Mouse (Mus musculus) limb, embryonic 14.5 days (tissue): ENCODE data around the gene Papolb. TPM values are rescaled to one million over a fixed set of nuclear protein-coding genes. Genes with fewer than 3 reads are reported as not detected.

Experiments
- ATAC-seq: fragments of 200-750 bp; cut with Nextera tagmentation; 2 replicates; pipeline ENCODE4 v1.8.0; 2017; ENCODE audit warnings: low read depth, moderate number of reproducible peaks, moderate TSS enrichment; ENCODE audit not compliant: low FRiP score
- DNase-seq: peaks from one replicate; pipeline ENCODE4 v3.0.0-alpha.2; 2015; ENCODE audit warnings: low spot score
- H3K27ac ChIP-seq: fragments of 300-500 bp; sonication (generic); replicated peaks from 2 replicates; pipeline ENCODE4 v1.5.1; 2014; ENCODE audit warnings: low read depth, mild to moderate bottlenecking, low read length, moderate library complexity, mixed read lengths
- H3K27me3 ChIP-seq: fragments of 300-500 bp; sonication (generic); 2 replicates; pipeline ENCODE4 v1.6.1; 2014; ENCODE audit warnings: low read length, mixed read lengths; ENCODE audit not compliant: control insufficient read depth, insufficient read depth
- H3K36me3 ChIP-seq: fragments of 300-500 bp; sonication (generic); 2 replicates; pipeline ENCODE4 v1.6.1; 2014; ENCODE audit warnings: mild to moderate bottlenecking, low read length, moderate library complexity, mixed read lengths; ENCODE audit not compliant: control insufficient read depth, insufficient read depth
- H3K4me1 ChIP-seq: fragments of 300-500 bp; sonication (generic); 2 replicates; pipeline ENCODE4 v1.6.1; 2014; ENCODE audit warnings: antibody characterized with exemption, low read length, mixed read lengths; ENCODE audit not compliant: control insufficient read depth, insufficient read depth
- H3K4me2 ChIP-seq: fragments of 300-500 bp; sonication (generic); replicated peaks from 2 replicates; pipeline ENCODE4 v1.6.1; 2014; ENCODE audit warnings: low read depth, mild to moderate bottlenecking, low read length, moderate library complexity; ENCODE audit not compliant: severe bottlenecking
- H3K4me3 ChIP-seq: fragments of 300-500 bp; sonication (generic); replicated peaks from 2 replicates; pipeline ENCODE4 v1.5.1; 2014; ENCODE audit warnings: low read length
- H3K9ac ChIP-seq: fragments of 300-500 bp; sonication (generic); 2 replicates; pipeline ENCODE4 v1.6.1; 2014; ENCODE audit warnings: mild to moderate bottlenecking, low read depth, low read length, moderate library complexity; ENCODE audit not compliant: severe bottlenecking
- H3K9me3 ChIP-seq: fragments of 300-500 bp; sonication (generic); 2 replicates; pipeline ENCODE4 v1.6.1; 2016; ENCODE audit warnings: low read length; ENCODE audit not compliant: control insufficient read depth
- POLR2A ChIP-seq: fragments of 200-500 bp; IDR thresholded peaks from 2 replicates; pipeline ENCODE4 v1.8.0; 2012; ENCODE audit warnings: inconsistent platforms, mild to moderate bottlenecking, moderate library complexity, borderline replicate concordance; ENCODE audit not compliant: insufficient read depth, insufficient read length; ENCODE audit errors: extremely low read depth
- WGBS: fragments of 180-500 bp; shearing (Covaris S2); extraction: QIAGEN DNeasy Blood & Tissue Kit; methylation state at CpG from one replicate; pipeline ENCODE4 v1.1.7; 2014; 5-methylcytosine and 5-hydroxymethylcytosine counted together
- polyA plus RNA-seq, 2 experiments: library from polyadenylated mRNA; depleted of rRNA in 1 of 2; stranded (reverse) in 1 of 2; unstranded in 1 of 2; fragments of >200 nt; fragmentation: Nextera tagmentation in 1 of 2; extraction: Ambion mirVana in 1 of 2; gene quantifications; 2 replicates each; pipeline versions ENCODE4 v1.2.1 to v1.2.3; 2012 to 2014

Papolb gene
- polyA plus RNA-seq (2012; rRNA removed) (0.18 and 0.29 TPM in 2 replicates), polyA plus RNA-seq (2014; fragmentation: Nextera tagmentation; extraction: Ambion mirVana) (0.18 TPM in 2 replicates)

DNA sequence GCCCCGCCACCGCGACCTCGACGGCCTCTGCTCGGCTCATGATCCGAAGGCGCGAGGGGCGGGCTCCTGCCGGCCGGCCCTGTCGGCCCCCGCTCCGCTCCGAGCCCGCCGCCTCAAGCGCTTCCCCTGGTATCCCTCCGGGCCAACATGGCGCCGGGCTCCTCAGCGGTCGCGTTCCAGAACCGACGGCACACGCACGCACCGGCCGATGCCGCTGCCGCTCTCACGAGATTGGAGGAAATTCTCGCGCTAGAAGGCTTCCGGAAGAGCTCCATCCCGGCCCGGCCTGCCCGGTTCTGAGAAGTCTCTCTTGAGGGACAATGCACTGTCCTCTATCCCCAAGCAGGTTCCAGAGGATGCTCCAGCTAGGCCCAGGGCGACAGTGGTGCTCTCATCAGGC is at the start of gene Papolb:
Gene Papolb (minus strand): TSS at position 162 of the 400 bp plus-strand sequence.
- Histone ChIP-seq H3K4me1 (no peaks in the 10 kb centered on the region), H3K36me3 (no peaks in the 10 kb centered on the region), H3K4me3 (peak within 1 kb of the TSS; percentile 20), H3K9me3 (no peaks in the 10 kb centered on the region), H3K4me2 (peak within 1 kb of the TSS; percentile 32), H3K27me3 (peaks cover 6% of the 10 kb centered on the region; the same call in 1 of the 2 replicates), H3K9ac (no peak within 1 kb of the TSS), H3K27ac (no peak within 1 kb of the TSS)
- DNase-seq (no peak), ATAC-seq (no peak)
- 33% methylated on average over 37 of the region's 41 CpGs for WGBS
- no peak for TF ChIP-seq POLR2A

GRCm38 (mm10) chr5:142578192-142578591 is 48.3 kb upstream of the Papolb start:
- no peaks in the 10 kb centered on the region for H3K27me3 ChIP-seq
- no peak for DNase-seq
- no peak overlapping the region for H3K9ac ChIP-seq
- no peaks in the 10 kb centered on the region for H3K36me3 ChIP-seq
- no peaks in the 10 kb centered on the region for H3K9me3 ChIP-seq
- TF ChIP-seq POLR2A = no peak
- H3K4me1 ChIP-seq = no peaks in the 10 kb centered on the region
- WGBS = 90% methylated on average over 10 of the region's 10 CpGs
- H3K27ac ChIP-seq = no peak overlapping the region
- no peak overlapping the region for H3K4me3 ChIP-seq
- ATAC-seq = no peak
- H3K4me2 ChIP-seq = no peak overlapping the region

- Histone ChIP-seq H3K9me3 (0 out of 2 replicates have a peak, but pooled peaks cover 4% of the 10 kb centered on the region), H3K36me3 (no peaks in the 10 kb centered on the region), H3K27me3 (no peaks in the 10 kb centered on the region), H3K4me3 (no peak overlapping the region), H3K4me2 (no peak overlapping the region), H3K27ac (no peak overlapping the region), H3K9ac (no peak overlapping the region), H3K4me1 (no peaks in the 10 kb centered on the region)
- no peak for ATAC-seq
- DNase-seq = no peak
- WGBS = 84% methylated on average over 7 of the region's 7 CpGs
- TF ChIP-seq POLR2A = no peak
These were observed 47.0 kb upstream of the Papolb start for GRCm38 (mm10) chr5:142576832-142577231.

DNA sequence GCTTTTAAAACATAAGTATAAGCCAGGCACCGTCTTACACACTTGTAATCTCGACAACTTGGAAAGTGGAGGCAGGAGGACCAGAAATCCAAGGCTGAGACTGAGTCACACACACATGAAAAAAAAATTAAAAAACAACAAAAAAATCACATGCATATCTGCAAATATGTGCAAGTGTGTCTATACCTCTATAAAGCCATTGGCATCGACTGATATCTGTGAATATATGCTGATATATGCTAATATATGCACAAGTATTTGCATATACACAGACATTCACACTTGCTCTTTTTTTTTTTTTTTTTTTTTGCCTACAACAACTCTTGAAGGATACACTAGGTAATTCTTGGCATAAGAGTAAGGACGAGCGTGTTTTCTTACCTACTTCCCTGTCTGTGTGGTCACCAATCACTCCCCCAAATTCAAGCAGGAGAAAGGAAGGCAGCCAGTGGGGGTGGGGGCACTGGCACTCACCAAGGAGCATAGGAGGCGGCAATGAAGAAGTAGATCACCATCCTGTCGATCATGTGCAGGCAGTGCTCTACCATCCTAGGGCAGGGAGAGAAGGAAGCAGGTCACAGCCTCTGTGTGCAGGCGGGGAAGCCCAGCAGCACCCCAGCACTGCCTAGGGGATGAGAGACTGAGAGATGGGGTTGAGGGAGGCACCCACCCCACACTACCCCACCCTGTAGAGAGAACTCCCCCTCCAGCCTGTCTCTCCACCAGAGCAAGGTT is 44.6 kb upstream of the Papolb start:
- DNase-seq = no peak
- 0 out of 2 replicates have a peak, but pooled peaks cover 4% of the 10 kb centered on the region for H3K9me3 ChIP-seq
- TF ChIP-seq POLR2A = no peak
- 79% methylated on average over 8 of the region's 8 CpGs for WGBS
- H3K27ac ChIP-seq = no peak overlapping the region
- H3K36me3 ChIP-seq = no peaks in the 10 kb centered on the region
- no peak overlapping the region for H3K4me2 ChIP-seq
- no peak for ATAC-seq
- H3K9ac ChIP-seq = no peak overlapping the region
- no peak overlapping the region for H3K4me3 ChIP-seq
- H3K27me3 ChIP-seq = no peaks in the 10 kb centered on the region
- no peaks in the 10 kb centered on the region for H3K4me1 ChIP-seq

DNA sequence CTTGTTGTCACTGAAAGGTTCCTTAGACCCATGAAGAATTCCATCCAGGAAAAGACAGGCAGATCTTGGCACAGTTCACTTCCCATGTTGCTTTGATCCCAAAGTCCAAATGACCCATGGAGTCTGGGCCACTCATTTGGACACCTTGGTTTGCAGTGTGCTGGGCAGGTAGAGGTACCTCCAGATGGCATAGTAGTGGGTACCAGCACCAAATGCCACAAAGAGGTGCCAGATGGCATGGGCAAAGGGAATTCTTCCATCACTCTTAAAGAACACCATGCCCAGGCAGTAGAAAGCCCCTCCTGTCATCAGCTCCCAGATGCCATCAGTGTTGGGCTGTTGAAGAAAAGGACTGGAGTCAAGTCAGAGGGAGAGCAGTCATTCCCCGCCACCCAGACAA is 34.7 kb upstream of the Papolb start:
- 85% methylated on average over 1 of the region's 1 CpGs for WGBS
- no peak for TF ChIP-seq POLR2A
- no peak for DNase-seq

More for the DNA sequence above, 34.7 kb upstream of the Papolb start:
- no peak for ATAC-seq
- peaks cover 5% of the 10 kb centered on the region; the same call in 1 of the 2 replicates for H3K9me3 ChIP-seq
- H3K4me3 ChIP-seq = no peak overlapping the region
- H3K27me3 ChIP-seq = no peaks in the 10 kb centered on the region
- no peaks in the 10 kb centered on the region for H3K36me3 ChIP-seq
- H3K4me2 ChIP-seq = no peak overlapping the region
- no peak overlapping the region for H3K27ac ChIP-seq
- no peaks in the 10 kb centered on the region for H3K4me1 ChIP-seq
- H3K9ac ChIP-seq = no peak overlapping the region
